Mouse (Mus musculus): ENCODE data around the gene Srgap2. TPM values are rescaled to one million over a fixed set of nuclear protein-coding genes. Genes with fewer than 3 reads are reported as not detected.
A peak's percentile ranks its signal among the peaks of the same experiment; 100 is the strongest.
"Not testable (repeated sequence)": the region's sequence is repeated elsewhere in the genome, so short reads cannot be mapped to it uniquely, and the experiment has no call there.

The Srgap2 gene
- polyA plus RNA-seq, 1 experiment from 2014 or later: 13.5 TPM

DNA sequence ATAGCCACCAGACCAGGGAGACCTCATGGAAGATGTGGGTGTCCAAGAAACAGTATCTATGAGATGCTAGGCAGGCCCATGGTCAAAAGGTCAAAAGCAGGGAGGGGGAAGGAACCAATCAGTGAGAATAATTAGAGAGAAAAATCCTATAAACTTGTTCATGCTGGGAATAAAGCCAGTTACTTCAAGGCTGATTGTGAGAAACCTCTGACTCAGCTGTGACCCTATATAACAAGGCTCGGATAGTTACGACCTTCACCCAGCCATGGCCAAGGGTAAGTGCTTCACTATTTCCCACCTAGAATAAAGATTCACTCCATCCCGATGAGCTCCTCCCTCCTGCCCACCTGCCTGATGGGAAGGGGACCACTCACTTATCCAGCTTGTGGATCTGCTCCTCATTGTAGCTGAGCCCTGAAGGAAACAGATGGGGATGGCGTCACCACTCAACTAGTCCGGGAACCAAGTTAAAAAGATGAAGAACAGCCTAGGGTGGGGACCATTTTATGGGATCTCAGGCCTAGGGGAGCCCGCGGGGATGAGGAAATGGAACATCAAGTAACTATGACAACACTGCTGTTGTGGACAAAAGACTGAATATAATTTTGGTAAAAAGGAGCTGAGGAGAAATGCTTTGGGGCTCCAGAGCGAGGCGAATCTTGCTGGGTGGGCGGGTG, 267.4 kb downstream of the Srgap2 start:
- Histone ChIP-seq H3K9me3 (no peaks in the 10 kb centered on the region), H3K27ac (no peak overlapping the region), H3K4me3 (no peak overlapping the region), H3K27me3 (replicated peaks) (no peaks in the 10 kb centered on the region), H3K4me1 (no peaks in the 10 kb centered on the region), H3K9ac (no peak overlapping the region), H3K36me3 (no peaks in the 10 kb centered on the region), H3K4me2 (replicated peaks) (no peak overlapping the region)
- ATAC-seq (ENCODE audit: low FRiP score, low read depth): 0 out of 2 replicates have a peak, but pooled peaks have one; percentile 14
- 69% methylated on average over 10 of the region's 10 CpGs for WGBS

DNA sequence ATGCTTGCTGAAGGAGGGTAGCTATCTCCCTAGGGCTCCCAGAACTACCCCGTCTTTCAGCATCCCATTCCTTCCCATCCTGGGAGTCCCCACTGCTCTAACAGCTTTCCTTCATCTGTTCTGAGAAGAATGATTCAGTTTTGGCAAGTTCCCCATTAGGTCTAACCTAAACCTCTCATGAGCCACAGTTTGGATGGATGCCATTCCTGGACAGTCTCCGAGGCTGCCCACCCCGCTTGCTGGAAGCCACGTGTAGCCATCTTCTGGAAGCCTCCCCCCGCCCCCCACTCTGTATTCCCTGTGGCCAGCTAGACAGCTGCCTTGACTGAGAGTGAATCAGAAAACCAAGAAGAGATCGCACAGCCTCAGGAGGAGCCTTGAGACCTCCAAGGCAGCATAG, 269.9 kb downstream of the Srgap2 start:
- H3K27ac ChIP-seq: no peak overlapping the region
- no peak overlapping the region for H3K4me2 ChIP-seq (replicated peaks)

DNA sequence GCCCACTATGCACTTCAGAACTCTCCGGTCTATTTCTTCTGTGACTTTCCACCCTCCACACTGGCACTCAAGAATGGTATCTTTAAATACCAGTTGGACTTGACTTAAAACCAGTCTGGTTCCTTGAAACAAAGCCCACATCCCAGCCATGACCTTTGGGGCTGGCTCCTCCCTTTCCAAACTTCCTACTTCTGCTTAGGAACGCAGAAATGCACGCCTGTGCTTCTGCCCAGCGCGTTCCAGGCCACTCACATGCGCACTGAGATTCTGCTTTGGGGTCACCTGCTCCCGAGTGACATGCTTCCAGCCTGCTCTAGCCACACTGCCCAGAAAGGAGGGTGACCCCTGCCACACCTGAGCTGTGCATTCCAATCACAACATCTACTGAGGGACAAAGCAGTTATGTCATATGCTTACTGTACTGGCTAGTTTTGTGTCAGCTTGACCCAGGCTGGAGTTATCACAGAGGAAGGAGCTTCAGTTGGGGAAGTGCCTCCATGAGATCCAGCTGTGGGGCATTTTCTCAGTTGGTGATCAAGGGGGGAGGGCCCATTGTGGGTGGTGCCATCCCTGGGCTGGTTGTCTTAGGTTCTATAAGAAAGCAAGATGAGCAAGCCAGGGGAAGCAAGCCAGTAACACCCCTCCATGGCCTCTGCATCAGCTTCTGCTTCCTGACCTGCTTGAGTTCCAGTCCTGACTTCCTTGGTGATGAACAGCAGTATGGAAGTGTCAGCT, 274.5 kb downstream of the Srgap2 start:
- 84% methylated on average over 7 of the region's 7 CpGs for WGBS

More for the DNA sequence above, 269.9 kb downstream of the Srgap2 start:
- Histone ChIP-seq H3K4me1 (no peaks in the 10 kb centered on the region), H3K9me3 (no peaks in the 10 kb centered on the region), H3K4me3 (no peak overlapping the region), H3K9ac (no peak overlapping the region), H3K27me3 (replicated peaks) (no peaks in the 10 kb centered on the region), H3K36me3 (no peaks in the 10 kb centered on the region)
- no peak for ATAC-seq (ENCODE audit: low FRiP score, low read depth)
- 88% methylated on average over 6 of the region's 6 CpGs for WGBS

DNA sequence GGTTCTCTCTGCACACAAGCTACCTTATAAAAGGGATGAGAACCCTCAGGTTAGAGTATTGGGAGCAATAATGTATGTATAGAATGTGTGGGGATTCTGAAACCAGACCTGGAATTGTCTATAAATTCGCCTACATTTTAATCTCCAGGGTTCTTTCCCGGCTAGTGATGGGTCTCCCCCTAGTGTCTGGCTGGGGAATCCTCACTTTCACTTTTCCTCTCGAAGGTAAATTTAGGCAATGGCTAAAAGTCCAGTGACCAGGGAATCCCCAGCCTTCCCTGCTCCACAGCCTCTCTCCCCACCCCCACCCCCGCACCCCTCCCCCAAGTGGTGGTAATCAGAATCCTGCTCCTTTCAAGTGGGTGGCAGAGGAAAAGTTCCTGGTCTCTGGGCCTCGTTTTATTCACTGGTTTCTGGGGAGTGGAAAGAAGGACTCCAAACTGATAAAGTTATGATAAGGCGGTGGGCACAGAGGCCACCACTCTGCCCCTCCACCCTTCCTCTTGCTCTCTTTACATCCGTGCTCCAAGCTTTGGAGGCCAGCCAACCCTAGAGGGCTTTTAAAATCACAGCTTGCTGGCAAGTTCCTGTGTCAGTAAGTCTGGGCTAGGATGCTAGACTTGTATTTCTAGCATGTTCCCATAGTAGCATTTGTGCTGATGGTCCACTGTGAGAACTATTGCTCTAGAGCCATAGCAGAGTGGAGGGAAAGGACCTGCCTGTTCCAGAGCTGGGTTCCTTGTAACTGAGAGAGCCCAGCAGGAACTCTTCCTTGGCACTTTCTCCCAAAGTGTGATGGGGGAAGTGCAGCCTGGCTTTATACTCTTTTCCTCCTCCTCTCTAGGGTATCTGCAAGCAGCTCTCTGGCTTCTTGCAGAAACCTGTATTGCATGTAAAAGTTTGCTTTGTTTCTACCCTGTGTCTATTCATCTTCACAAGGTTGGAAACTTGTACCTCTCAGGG, 280.4 kb downstream of the Srgap2 start:
- Histone ChIP-seq H3K9me3 (no peaks in the 10 kb centered on the region), H3K4me3 (no peak overlapping the region), H3K4me2 (replicated peaks) (0 out of 2 replicates have a peak overlapping the region, but pooled peaks have one; percentile 97), H3K4me1 (peaks cover 16% of the 10 kb centered on the region; the same call in 1 of the 2 replicates), H3K27me3 (replicated peaks) (peaks cover 33% of the 10 kb centered on the region), H3K36me3 (no peaks in the 10 kb centered on the region), H3K27ac (no peak overlapping the region), H3K9ac (no peak overlapping the region)
- ATAC-seq (ENCODE audit: low FRiP score, low read depth): no peak
- 18% methylated on average over 7 of the region's 7 CpGs for WGBS

More for the DNA sequence above, 274.5 kb downstream of the Srgap2 start:
- not testable (repeated sequence) for H3K4me2 ChIP-seq (replicated peaks); H3K27me3 ChIP-seq (replicated peaks); H3K4me3 ChIP-seq; H3K27ac ChIP-seq; H3K9me3 ChIP-seq; H3K36me3 ChIP-seq; H3K4me1 ChIP-seq; H3K9ac ChIP-seq; ATAC-seq (ENCODE audit: low FRiP score, low read depth)

DNA sequence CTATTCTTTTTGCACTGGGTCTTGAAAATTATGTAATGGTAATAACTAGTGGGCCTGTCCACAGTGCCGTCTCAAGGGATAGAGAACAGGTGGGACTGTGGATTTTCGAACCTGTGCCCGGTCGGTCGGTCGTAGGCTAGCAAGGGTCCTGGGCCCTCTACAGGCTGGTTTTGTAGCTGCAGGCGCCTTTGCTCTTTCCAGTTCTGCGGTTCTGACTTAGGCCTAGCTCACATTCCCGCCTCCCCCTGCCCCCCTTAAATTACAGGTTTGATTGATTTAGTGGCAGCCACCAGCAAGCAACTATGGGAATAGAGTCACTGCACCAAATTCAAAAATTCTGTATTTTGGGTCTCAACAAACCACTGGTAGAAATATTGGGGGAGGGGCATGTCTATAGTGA, 281.2 kb downstream of the Srgap2 start:
- H3K9me3 ChIP-seq: no peaks in the 10 kb centered on the region
- H3K27ac ChIP-seq: no peak overlapping the region
- H3K27me3 ChIP-seq (replicated peaks): peaks cover 33% of the 10 kb centered on the region
- 4% methylated on average over 9 of the region's 9 CpGs for WGBS
- no peaks in the 10 kb centered on the region for H3K36me3 ChIP-seq
- peaks cover 16% of the 10 kb centered on the region; the same call in 1 of the 2 replicates for H3K4me1 ChIP-seq
- no peak overlapping the region for H3K9ac ChIP-seq
- peak overlapping the region; percentile 97 for H3K4me2 ChIP-seq (replicated peaks)
- ATAC-seq (ENCODE audit: low FRiP score, low read depth): peak; percentile 61
- H3K4me3 ChIP-seq: no peak overlapping the region

DNA sequence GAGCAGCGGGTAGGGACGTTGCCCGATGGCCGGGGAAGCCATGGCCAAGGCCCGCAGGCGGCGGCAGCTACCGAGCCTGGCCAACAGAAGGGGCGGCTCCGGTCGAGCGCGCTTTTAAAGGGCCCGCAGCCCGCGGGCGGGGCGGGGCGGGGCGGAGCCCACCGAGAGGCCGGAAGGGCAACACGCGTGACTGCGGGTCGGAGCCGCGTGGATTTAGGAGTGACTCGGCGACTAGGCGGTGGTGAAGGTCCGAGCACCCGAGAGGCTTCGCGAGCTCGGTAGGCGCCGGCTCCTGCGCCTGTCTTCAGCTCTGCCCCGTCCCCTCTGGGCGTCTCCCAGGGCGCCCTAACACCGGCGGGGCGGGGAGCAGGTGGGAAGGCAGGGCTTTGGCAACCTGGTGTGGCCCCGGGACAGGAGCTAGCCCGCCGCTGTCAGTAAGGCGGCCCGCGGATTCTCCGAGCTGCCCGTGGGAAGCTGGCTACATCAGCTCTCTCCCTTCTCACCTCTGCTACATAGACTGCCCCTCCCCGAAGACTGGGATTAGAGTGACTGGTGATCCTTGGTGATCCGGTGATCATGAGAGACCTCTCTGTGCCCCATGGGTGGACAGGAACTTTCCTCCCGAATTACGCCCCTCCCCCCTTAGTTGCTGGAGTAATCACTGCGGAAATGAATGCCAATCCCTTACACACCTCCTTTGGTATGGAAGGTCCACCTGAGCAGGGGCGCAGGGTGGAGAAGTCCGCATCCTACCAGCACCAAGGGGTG, 281.9 kb downstream of the Srgap2 start, which contains the start of gene Rassf5:
Gene Rassf5, minus strand, starts transcription at position 170 of the 768 bp plus-strand sequence.
- H3K4me2 ChIP-seq (replicated peaks): peak within 1 kb of the TSS; percentile 97
- WGBS: 1% methylated on average over 60 of the region's 60 CpGs
- H3K4me3 ChIP-seq: peak within 1 kb of the TSS; percentile 62
- H3K9ac ChIP-seq: peak within 1 kb of the TSS; percentile 73
- no peaks in the 10 kb centered on the region for H3K9me3 ChIP-seq
- H3K36me3 ChIP-seq: no peaks in the 10 kb centered on the region
- peaks cover 16% of the 10 kb centered on the region; the same call in 1 of the 2 replicates for H3K4me1 ChIP-seq
- no peak within 1 kb of the TSS for H3K27ac ChIP-seq
- ATAC-seq (ENCODE audit: low FRiP score, low read depth): peak; percentile 68
- H3K27me3 ChIP-seq (replicated peaks): peaks cover 33% of the 10 kb centered on the region

DNA sequence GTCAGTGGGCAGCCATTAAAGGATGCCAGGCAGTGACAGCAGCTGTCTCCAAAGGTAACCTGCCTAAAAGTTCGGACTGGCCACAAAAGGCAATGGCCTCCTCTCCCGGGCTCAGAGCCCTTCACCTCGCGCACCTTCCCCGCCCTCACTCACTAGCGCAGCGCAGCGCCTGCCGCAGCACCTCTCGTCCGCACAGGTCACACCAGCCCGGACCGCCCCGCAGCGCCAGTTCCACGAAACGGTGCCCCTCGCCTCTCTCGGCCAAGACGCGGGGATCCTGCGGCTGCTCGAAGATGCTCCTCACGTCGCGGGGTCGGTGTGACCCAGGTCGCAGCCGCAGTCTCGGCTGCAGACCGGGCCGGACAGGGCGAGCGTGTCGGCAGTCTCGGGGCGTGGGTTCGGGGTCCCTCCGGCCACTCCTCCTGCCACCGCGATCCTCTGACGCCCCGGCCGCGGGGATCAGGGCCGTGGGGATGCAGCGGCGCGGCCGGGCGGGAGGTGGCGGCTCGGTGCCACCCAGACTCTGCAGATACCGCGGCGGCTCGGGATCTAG, 282.5 kb downstream of the Srgap2 start:
- H3K36me3 ChIP-seq: no peaks in the 10 kb centered on the region
- peaks cover 33% of the 10 kb centered on the region for H3K27me3 ChIP-seq (replicated peaks)
- peak overlapping the region; percentile 62 for H3K4me3 ChIP-seq
- H3K27ac ChIP-seq: no peak overlapping the region
- peak; percentile 14 for ATAC-seq (ENCODE audit: low FRiP score, low read depth)
- no peaks in the 10 kb centered on the region for H3K9me3 ChIP-seq
- WGBS: under 1% methylated on average over 57 of the region's 57 CpGs
- peak overlapping the region; percentile 73 for H3K9ac ChIP-seq
- peak overlapping the region; percentile 97 for H3K4me2 ChIP-seq (replicated peaks)
- H3K4me1 ChIP-seq: peaks cover 22% of the 10 kb centered on the region; the same call in 1 of the 2 replicates

DNA sequence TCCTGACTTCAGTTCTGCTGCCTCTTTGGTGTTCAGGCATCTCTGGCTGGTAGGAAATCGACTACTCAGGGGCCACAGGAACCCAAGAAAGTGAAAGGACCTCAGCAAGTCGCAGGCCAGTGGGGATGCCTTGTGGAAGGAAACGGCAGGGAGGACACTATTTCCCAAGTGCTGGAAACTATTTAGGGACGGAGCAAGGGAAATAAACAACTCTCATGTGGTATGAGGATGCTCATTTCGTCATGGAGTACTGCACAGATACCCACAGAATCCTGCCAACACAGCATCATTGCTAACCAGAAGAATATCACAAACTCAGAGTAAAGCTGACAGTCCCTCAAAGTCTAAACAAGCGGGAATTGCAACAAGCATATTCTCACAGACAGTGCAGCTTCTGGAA, 284.2 kb downstream of the Srgap2 start:
- H3K9ac ChIP-seq: no peak overlapping the region
- peaks cover 33% of the 10 kb centered on the region for H3K27me3 ChIP-seq (replicated peaks)
- H3K4me2 ChIP-seq (replicated peaks): no peak overlapping the region
- no peaks in the 10 kb centered on the region for H3K9me3 ChIP-seq
- H3K27ac ChIP-seq: no peak overlapping the region
- no peak overlapping the region for H3K4me3 ChIP-seq
- ATAC-seq (ENCODE audit: low FRiP score, low read depth): no peak
- peaks cover 23% of the 10 kb centered on the region; the same call in 1 of the 2 replicates for H3K4me1 ChIP-seq
- no peaks in the 10 kb centered on the region for H3K36me3 ChIP-seq
- 63% methylated on average over 6 of the region's 6 CpGs for WGBS

DNA sequence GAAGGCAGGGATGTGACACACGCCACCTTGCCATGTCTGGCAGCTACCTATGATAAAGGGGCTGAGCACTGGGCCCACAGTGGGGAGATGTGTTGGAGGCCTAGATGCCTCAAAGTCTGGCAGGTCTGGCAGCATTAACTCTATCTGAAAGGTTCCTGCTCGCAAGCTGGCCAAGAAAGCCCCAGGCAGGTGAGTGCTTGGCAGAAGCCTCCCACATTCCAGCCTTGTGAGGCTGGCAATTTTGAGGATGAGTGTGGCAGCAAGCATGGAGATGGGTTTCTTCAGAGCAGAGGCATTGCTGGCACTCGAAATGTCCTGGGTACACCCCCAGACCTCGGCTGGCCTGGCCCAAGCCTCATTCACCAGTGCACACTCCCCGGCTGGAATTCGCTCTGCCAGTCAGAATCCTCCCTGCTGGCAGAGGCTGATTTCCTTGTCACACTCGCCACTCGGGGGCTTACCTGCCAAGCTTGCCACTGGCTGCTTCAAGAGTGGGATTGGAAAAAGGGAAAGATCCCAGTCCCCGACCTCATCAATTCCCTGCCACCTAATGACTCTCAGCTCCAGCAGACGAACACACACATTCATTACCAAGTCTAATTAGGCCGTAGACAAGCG, 287.5 kb downstream of the Srgap2 start:
- H3K4me1 ChIP-seq: peaks cover 13% of the 10 kb centered on the region; the same call in 1 of the 2 replicates
- H3K9me3 ChIP-seq: no peaks in the 10 kb centered on the region
- H3K4me3 ChIP-seq: no peak overlapping the region
- no peak for ATAC-seq (ENCODE audit: low FRiP score, low read depth)
- no peak overlapping the region for H3K9ac ChIP-seq
- no peak overlapping the region for H3K27ac ChIP-seq
- H3K36me3 ChIP-seq: no peaks in the 10 kb centered on the region
- no peak overlapping the region for H3K4me2 ChIP-seq (replicated peaks)
- 66% methylated on average over 12 of the region's 12 CpGs for WGBS
- peaks cover 23% of the 10 kb centered on the region for H3K27me3 ChIP-seq (replicated peaks)

DNA sequence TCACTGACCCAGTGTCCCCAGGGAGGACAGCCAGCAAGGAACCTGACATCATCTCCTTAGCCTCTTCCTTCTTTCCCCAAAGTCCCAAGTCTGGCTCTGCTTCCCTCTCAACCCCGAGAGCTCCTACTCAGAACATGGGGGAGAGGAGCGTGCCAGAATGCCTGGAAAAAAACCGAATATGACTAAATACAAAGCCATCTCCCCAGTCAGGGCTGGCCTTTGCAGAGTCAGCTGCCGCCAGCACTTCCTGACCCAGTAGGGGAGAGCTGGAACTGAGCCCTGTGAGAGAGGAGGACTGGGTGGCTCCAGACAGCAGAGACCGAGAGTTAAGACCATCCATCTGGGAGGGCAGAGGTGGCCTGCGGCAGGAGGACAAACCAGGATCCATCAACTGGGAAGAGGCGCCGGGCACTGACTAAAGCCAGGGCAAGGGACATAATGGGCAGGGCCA, 288.2 kb downstream of the Srgap2 start:
- Histone ChIP-seq H3K9me3 (no peaks in the 10 kb centered on the region), H3K9ac (no peak overlapping the region), H3K4me3 (no peak overlapping the region), H3K27me3 (replicated peaks) (peaks cover 16% of the 10 kb centered on the region), H3K4me2 (replicated peaks) (no peak overlapping the region), H3K27ac (no peak overlapping the region), H3K4me1 (peaks cover 8% of the 10 kb centered on the region; the same call in 1 of the 2 replicates), H3K36me3 (no peaks in the 10 kb centered on the region)
- no peak for ATAC-seq (ENCODE audit: low FRiP score, low read depth)
- 75% methylated on average over 8 of the region's 8 CpGs for WGBS

Data from neural tube, embryonic 12.5 days (tissue).